ENCODE assay signal across 8 mouse cellular contexts in genomic region chr3:135486351-135486750, GRCm38 (mm10). TPM values are rescaled to one million over a fixed set of nuclear protein-coding genes. Genes with fewer than 3 reads are reported as not detected.
DNase-seq lines count a peak whose midpoint lies in the region; ATAC-seq lines count a peak whose summit lies in the region.

No protein-coding gene starts in this region.

- H3K36me3 ChIP-seq in kidney, embryonic 16.5 days (ENCODE audit: insufficient read depth, low read length), result no peaks in the 10 kb centered on the region
- no peaks in the 10 kb centered on the region for H3K36me3 ChIP-seq in midbrain, embryonic 15.5 days (replicated peaks)

- H3K4me1 ChIP-seq in kidney, embryonic 16.5 days (ENCODE audit: insufficient read depth, low read length), result peaks cover 26% of the 10 kb centered on the region; the same call in 1 of the 2 replicates
- no peaks in the 10 kb centered on the region for H3K4me1 ChIP-seq in brown adipose tissue, adult 24 weeks (ENCODE audit: control insufficient read depth, insufficient read depth, insufficient read length, low read length)
- 0 out of 2 replicates have a peak, but pooled peaks cover 7% of the 10 kb centered on the region for H3K4me1 ChIP-seq in midbrain, embryonic 15.5 days

- WGBS in kidney, embryonic 16.5 days, result 76% methylated on average over 5 of the region's 5 CpGs
- WGBS in midbrain, embryonic 15.5 days, result 74% methylated on average over 5 of the region's 5 CpGs

- ATAC-seq in kidney, embryonic 16.5 days (ENCODE audit: low FRiP score, low TSS enrichment), result no peak
- peak; percentile 29 for ATAC-seq in inflammation-experienced regulatory T-cells, adult 6 months
- no peak for ATAC-seq in midbrain, embryonic 15.5 days (replicated peaks)

- H3K4me3 ChIP-seq in kidney, embryonic 16.5 days (ENCODE audit: low read length), result peak overlapping the region; percentile 66
- peak overlapping the region; percentile 83 for H3K4me3 ChIP-seq in brown adipose tissue, adult 24 weeks (ENCODE audit: insufficient read depth, low read depth, low read length)
- peak overlapping the region; percentile 65 for H3K4me3 ChIP-seq in midbrain, embryonic 15.5 days

- H3K27ac ChIP-seq in kidney, embryonic 16.5 days (ENCODE audit: low read length), result no peak overlapping the region
- H3K27ac ChIP-seq in brown adipose tissue, adult 24 weeks (replicated peaks; ENCODE audit: low read depth, low read length), result no peak overlapping the region
- H3K27ac ChIP-seq in midbrain, embryonic 15.5 days, result no peak overlapping the region

- peak overlapping the region; percentile 95 for H3K4me2 ChIP-seq in kidney, embryonic 16.5 days (replicated peaks; ENCODE audit: low read depth, low read length)
- peak overlapping the region; percentile 96 for H3K4me2 ChIP-seq in midbrain, embryonic 15.5 days

- H3K9me3 ChIP-seq in kidney, embryonic 16.5 days (ENCODE audit: low read length), result no peaks in the 10 kb centered on the region
- H3K9me3 ChIP-seq in midbrain, embryonic 15.5 days, result no peaks in the 10 kb centered on the region

- H3K9ac ChIP-seq in kidney, embryonic 16.5 days (replicated peaks; ENCODE audit: low read length), result no peak overlapping the region
- no peak overlapping the region for H3K9ac ChIP-seq in midbrain, embryonic 15.5 days

- H3K27me3 ChIP-seq in kidney, embryonic 16.5 days (ENCODE audit: insufficient read depth, low read length), result 0 out of 2 replicates have a peak, but pooled peaks cover 2% of the 10 kb centered on the region
- H3K27me3 ChIP-seq in midbrain, embryonic 15.5 days (replicated peaks), result no peaks in the 10 kb centered on the region

- no peak for DNase-seq in kidney, adult 9 months
- DNase-seq in c-Kit-positive CD71-positive TER-119-positive erythroid progenitor cells, embryonic 14.5 days (ENCODE audit: low spot score), result no peak
- DNase-seq in adrenal gland, postnatal 14 days, result no peak
- no peak for DNase-seq in frontal cortex, adult 2 months (ENCODE audit: extremely low spot score in 1 of 2, low spot score in 1 of 2)

RNA-seq across cellular contexts. Expression of gene Manba, which starts 0.9 kb away (rescaled TPM):
- 36.5 and 39.6 TPM in 2 replicates for polyA plus RNA-seq in kidney, embryonic 16.5 days (2015; fragmentation: Nextera tagmentation; extraction: Ambion mirVana)
- polyA plus RNA-seq in brown adipose tissue, adult 24 weeks (2012; ENCODE audit: insufficient read depth, insufficient read length, missing spikeins), result 5.1 and 8.8 TPM in 2 replicates
- 10 to 100 TPM; 18.0 to 26.9 (median 26.4) TPM for polyA plus RNA-seq in inflammation-experienced regulatory T-cells, adult 6 months (2017; shearing (Covaris generic))
- polyA plus RNA-seq in midbrain, embryonic 15.5 days (2015; fragmentation: Nextera tagmentation; extraction: Ambion mirVana), result 7.9 and 8.5 TPM in 2 replicates
- 11.9 and 16.2 TPM in 2 replicates for total RNA-seq in adrenal gland, postnatal 14 days (2021)
- 5.3 and 5.4 TPM in 2 replicates for polyA plus RNA-seq in frontal cortex, adult 2 months (2012; rRNA removed)

RNA-seq across cellular contexts. Expression of gene Ube2d3, which starts 48.4 kb away (rescaled TPM):
- polyA plus RNA-seq in kidney, embryonic 16.5 days (2015; fragmentation: Nextera tagmentation; extraction: Ambion mirVana), result 524 and 536 TPM in 2 replicates
- polyA plus RNA-seq in brown adipose tissue, adult 24 weeks (2012; ENCODE audit: insufficient read depth, insufficient read length, missing spikeins), result 370 and 426 TPM in 2 replicates
- 100 to 1,000 TPM; 322 to 504 (median 355) TPM for polyA plus RNA-seq in inflammation-experienced regulatory T-cells, adult 6 months (2017; shearing (Covaris generic))
- 329 and 339 TPM in 2 replicates for polyA plus RNA-seq in midbrain, embryonic 15.5 days (2015; fragmentation: Nextera tagmentation; extraction: Ambion mirVana)
- total RNA-seq in adrenal gland, postnatal 14 days (2021), result 378 and 407 TPM in 2 replicates
- polyA plus RNA-seq in frontal cortex, adult 2 months (2012; rRNA removed), result 166 and 187 TPM in 2 replicates
